Mouse (Mus musculus): ENCODE results near the gene Pygo1. TPM values are rescaled to one million over a fixed set of nuclear protein-coding genes. Genes with fewer than 3 reads are reported as not detected.
A peak's percentile ranks its signal among the peaks of the same experiment; 100 is the strongest.

The Pygo1 gene
- total RNA-seq, 2 experiments from 2014 or later = not detected

DNA sequence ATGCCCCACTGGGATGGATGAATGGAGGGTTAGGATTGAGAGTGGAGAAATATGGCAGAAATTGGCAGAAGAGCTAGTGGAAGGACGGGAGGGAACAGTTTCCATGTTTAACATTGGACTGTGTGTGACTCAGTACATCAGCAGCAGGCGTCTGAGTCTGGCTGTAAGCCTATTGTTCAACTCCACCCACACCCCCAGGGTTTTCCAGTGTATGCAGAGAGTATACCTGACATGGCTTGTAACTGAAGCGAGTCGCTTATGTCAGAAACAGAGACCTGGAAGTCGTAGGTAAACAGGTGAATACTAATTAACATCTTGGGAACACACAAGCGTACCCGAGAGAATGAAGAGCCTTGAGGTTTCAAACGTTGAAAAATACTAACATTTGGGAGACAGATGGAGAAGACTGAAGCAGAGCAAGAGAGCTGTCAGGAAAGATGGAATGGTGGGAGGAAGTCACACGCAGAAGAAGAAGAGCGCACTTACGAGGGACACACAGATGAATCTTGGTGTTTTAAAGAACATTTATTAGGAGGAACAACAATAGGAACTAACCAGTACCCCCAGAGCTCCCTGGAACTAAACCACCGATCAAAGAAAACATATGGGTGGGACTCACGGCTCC, 5.8 kb downstream of the Pygo1 start:
- no peak for ATAC-seq (replicated peaks; ENCODE audit: low FRiP score, poor library complexity, severe bottlenecking)

DNA sequence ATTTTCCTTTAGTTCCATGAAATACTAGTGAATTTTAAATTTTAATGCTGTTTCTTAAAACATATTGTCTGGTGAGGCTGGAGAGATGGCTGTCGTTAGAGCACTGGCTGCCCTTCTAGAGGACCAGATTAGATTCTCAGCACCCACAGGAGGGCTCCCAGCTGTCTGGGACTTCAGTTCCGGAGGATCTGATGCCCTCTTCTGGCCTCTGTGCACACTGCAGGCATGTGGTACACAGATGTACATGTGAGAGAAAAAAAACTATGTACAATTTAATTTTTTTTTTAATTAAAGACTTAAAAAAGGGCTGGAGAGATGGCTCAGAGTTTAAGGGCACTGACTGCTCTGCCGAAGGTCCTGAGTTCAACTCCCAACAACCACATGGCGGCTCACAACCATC, 9.9 kb downstream of the Pygo1 start:
- no peak for ATAC-seq (replicated peaks; ENCODE audit: low FRiP score, poor library complexity, severe bottlenecking)

DNA sequence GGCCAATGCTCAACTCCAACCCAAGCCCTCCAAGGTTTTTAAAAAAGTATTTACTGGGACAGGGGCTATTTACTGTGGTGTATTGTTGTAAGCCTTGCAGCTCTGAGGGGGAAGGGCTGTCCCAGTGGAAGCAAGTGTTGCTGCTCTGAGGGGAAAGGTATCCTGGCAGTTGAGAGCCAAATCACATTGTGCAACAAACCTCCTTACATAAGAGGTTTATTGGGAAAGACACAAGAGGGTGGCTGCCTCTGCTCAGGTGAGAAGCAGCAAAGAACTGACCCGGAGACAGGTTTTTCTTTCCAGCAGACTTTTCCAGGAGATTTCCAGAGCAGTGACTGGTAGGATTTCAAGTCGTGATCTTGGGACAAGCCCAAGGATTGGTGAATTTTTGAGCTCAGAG, 10.9 kb downstream of the Pygo1 start:
- no peak for ATAC-seq (replicated peaks; ENCODE audit: low FRiP score, poor library complexity, severe bottlenecking)

DNA sequence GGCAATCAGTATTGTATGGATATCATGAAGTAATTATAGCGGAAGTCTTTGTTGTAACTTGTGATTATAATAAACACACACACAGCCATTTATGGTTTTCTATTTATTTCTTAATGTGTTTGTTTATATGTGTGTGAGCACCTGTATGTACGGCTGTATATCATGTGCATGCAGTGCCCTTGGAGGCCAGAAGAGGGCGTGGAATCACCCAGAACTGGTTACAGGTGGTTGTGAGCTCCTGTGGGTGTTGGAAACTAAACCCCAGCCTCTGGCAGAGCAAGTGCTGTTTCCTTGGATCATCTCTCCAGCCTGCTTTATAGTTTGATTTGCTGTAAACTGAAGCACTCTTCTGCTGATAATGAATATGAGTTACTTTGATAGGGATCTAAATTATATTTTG, 18.0 kb downstream of the Pygo1 start:
- ATAC-seq (replicated peaks; ENCODE audit: low FRiP score, poor library complexity, severe bottlenecking) = no peak

DNA sequence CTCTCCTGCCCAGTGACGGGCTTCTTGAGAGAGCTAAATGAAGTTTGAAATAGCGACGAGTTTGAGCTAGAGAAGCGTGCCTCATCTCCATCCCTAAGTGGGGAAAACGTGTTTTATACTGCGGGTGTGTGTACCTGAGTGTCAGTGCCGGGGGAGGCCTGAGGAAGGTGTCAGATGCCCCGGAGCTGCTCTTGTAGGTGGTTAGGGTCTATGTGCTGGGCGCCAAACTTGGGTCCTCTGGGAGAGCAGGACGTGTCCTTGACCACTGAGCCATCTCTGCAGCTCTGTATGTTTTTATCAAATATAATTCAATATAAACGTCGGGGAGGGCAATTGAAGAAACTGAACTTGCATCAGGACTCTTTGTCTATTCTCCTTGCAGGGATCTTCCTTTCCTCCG, 18.8 kb downstream of the Pygo1 start:
- no peak for ATAC-seq (replicated peaks; ENCODE audit: low FRiP score, poor library complexity, severe bottlenecking)

DNA sequence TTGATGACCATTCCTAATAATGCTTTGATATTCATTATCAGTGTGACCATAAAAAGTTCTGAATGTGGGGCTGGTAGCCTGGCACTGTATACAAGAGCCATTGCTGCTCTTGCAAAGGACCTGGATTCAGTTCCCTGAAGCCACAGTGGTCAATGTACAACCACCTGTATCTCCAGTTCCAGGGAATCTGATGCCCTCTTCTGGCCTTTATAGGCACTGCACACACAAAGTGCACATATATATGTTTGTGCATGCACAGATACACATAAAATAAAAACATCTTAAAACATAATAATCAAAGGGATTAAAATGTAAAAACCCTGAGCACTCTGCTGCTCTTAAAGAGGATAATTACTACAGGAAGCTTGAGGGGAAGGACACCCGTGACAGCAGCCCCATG, 21.6 kb downstream of the Pygo1 start:
- ATAC-seq (replicated peaks; ENCODE audit: low FRiP score, poor library complexity, severe bottlenecking) = no peak

DNA sequence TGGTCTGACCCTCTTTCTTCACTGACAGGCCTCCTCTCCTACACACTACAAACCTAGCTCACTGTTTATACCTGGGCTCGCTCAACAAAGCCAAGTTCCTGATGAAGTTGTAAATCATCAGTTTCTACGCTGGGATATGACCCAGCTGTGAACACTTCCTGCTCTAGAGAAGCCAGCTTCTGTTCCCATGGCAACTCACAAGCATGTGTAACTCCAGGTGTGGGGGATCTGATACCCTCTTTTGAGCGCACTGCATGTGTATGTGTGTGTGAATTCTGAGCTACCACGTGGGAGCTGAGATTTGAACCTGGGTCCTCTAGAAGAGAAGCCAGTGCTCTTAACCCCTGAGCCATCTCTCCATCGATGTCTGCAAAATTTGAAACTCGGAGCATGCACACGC, 24.1 kb downstream of the Pygo1 start:
- no peak for ATAC-seq (replicated peaks; ENCODE audit: low FRiP score, poor library complexity, severe bottlenecking)

DNA sequence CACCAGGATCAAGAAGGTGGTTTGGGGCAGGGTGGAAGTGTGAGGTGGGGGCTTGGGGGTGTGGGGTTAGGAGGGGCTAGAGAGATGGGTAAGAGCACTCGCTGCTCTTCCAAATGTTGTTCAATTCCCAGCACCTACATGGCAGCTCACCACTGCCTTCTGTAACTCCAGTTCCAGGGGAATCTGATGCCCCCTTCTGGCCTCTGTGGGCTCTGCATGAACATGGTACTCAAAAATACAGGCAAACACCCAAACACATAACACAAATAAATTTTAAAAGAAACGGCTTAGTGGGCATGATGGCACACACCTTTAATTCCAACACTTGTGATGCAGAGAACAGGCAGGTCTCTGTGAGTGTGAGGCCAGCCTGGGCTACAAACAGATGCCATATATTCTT, 29.3 kb downstream of the Pygo1 start:
- no peak for ATAC-seq (replicated peaks; ENCODE audit: low FRiP score, poor library complexity, severe bottlenecking)

DNA sequence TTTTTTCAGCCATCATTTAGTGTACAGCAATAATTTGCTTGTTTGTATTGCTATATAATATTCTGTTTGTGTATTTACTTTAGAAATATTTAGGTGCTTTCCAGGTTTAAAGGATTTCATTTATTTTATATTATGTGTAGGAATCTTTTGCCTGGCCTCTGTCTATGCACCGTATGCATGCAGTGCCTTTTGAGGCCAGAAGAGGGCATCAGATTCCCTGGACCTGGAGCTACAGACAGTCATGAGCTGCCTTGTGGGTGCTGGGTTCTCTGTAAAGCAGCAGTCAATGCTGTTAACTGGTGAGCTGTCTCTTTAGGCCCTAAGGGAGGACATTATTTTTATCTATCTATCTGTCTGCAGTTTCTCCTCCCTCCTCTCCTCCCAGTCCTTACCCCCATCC, 30.1 kb downstream of the Pygo1 start:
- peak; percentile 72 for ATAC-seq (replicated peaks; ENCODE audit: low FRiP score, poor library complexity, severe bottlenecking)

DNA sequence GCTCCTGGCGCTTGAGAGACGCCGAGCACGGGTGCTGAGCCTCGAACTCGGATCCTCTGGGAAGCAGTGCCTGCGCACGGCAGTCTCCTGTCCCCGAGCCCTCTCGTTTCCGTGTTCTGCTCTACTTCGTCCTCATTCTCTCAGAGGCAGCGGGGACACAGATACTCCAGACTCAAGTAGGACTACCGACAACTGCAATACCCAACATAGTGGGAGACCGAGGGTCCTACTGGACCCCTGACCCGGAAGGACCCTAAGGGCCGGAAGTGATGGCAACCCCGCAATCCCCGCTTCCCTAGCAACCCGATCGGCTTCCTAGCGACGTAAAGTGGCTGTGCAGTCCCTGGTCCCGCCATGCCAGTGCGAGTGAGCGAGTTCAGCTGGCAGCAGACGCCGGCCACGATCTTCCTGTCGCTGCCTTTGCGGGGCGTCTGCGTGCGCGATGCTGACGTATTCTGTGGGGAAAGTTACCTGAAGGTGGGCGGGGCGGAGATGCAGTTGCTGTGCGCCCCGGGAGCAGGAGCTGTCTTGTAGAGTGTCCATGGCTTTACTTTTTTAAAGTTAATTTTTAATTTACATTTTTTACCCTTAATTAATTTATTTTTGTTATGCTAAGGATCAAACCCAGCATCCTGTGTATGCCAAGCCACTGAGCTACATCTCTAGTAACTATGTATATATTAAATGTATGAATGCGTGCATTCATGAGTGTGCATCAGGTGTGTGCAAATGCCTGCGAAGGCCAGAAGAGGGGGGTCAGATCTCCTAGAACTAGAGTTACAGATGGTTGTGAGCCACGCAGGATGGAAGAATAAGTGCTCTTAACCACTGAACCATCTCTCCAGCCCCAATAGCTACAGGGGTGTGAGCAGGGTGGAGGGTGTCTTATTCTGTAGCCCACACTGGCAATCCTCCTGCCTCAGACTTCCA, 33.3 kb downstream of the Pygo1 start, which contains the start of the genes Dyx1c1 and Gm44503:
TSS of gene Dyx1c1 (plus strand) at position 265 of the 930 bp plus-strand sequence.
TSS of gene Gm44503 (plus strand) at position 332 of the 930 bp plus-strand sequence.
- no peak; the same call in 1 of the 2 replicates for ATAC-seq (replicated peaks; ENCODE audit: low FRiP score, poor library complexity, severe bottlenecking)

DNA sequence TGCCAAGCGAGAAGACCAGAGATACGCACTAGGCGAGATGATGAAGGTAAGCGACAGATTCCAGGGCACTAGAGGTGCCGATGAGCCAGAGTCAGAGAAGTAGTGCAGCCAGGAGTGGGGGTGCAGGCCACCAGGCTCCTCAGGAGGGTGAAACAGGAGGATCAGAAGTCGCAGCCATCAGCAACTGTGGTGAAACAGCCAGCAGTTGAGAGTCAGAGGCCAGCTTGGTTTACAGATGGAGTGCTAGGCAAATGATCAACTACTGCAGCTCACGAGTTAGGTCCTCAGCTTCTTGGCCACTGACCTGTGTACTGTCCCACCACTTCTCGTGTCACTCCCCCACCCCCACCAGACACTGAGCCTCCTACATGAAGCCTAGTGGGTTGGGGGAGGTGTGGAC, 35.9 kb downstream of the Pygo1 start:
- ATAC-seq (replicated peaks; ENCODE audit: low FRiP score, poor library complexity, severe bottlenecking) = no peak

DNA sequence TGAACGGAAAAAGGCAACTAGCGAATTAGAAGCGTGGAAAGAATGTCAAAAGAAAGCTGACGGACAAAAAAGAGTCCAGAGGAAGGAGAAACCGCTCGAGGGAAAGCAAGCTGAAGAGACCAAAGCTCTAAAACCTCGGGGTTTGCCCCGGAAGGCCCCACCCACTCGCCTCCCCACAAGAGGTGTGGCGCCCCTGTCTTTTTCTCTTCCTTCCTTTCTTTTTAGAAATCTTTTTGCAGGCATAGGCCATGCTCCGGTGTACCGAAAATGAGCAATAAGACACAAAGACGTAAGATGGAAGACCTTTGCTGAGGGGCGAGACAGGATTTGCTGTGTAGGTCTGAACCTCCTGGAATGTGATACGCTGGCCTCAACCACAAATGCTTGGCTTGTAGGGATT, 36.5 kb downstream of the Pygo1 start:
- no peak for ATAC-seq (replicated peaks; ENCODE audit: low FRiP score, poor library complexity, severe bottlenecking)

DNA sequence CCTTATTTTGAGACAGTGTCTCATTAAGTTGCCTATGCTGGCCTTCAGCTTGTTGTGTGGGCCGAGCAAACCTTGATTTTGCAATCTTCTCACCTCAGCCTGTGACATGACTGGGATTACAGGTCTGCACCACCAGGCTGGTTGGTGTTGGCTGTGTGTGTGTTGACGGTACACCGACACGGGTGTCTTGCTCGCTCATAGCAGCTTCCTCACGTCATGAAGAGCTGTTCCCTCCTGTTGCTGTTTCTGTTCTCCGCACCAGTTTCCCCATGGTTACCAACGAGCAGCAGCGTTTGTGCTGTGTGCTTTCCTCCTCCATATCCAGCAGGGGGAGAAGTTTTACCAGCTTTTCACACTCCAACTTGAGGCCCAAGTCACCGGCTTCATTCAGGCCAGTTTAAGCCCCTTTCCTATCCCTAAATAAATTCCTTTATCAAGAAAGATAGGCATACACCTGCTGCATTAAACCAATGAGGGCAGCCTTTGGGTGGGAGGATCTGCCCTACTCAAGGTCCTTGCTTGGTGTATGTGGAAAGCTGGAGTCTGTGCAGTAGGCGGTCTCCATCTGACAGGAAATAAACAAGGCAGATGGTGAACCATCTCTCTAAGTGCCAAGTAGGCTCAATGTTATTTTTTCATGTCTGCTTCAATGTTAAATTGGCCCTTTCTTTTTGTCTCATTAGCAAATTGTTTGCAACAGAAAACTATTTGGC, 43.1 kb downstream of the Pygo1 start:
- no peak for ATAC-seq (replicated peaks; ENCODE audit: low FRiP score, poor library complexity, severe bottlenecking)

DNA sequence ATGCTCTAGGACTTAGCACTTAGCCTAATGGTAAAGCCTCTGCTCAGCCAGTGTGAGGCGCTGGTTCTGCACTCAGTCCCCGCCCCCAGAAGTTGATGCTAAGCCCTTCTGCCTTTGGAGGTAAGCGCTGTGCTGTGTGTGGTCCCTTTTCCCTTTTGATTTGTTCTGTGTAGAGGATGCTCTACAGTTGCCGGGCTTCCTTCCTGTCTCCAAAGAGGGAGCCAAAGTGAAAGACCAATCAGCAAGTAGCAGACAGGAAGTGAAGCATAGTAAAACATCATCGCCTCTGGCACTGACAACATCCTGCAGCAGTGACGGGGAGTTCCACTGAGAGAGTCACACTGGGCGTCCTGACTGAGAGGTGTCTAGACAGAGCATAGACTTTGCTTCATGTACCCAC, 44.4 kb downstream of the Pygo1 start:
- no peak for ATAC-seq (replicated peaks; ENCODE audit: low FRiP score, poor library complexity, severe bottlenecking)

DNA sequence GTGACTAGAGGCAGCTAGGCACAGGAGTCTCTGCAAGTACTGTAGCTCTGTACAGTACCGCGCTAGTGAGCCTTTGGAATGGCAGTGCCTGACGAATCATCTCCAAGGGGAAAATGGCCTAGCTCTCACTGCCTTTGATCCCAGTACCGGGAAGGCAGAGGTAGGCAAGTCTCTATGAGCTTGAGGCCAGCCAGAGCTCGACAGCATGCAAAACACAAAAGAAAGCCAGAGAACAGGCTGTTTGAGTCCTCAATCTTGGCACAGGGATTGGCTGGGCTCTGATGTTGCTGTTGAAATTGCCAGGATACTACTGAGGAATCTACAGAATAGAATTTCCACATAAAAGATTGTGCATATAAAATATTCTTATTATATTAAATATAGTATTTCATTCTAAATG, 47.0 kb downstream of the Pygo1 start:
- ATAC-seq (replicated peaks; ENCODE audit: low FRiP score, poor library complexity, severe bottlenecking) = no peak

DNA sequence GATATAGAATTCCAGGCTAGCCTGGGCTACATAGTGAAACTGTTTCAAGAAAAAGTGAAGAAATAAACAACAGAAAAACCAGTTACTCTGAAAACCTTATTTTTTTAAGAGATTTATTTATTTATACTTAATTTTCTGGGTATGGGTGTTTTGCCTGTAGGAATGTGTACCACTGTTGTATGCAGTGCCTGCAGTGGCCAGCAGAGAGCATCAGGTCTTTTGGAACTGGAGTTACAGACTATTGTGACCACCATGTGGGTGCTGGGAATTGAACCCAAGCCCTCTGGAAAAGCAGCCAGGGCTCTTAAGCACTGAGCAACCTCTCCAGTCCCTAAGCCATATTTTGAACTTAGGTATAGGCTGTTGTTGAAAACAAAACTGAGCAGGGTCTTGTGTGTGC, 47.5 kb downstream of the Pygo1 start:
- ATAC-seq (replicated peaks; ENCODE audit: low FRiP score, poor library complexity, severe bottlenecking) = no peak

DNA sequence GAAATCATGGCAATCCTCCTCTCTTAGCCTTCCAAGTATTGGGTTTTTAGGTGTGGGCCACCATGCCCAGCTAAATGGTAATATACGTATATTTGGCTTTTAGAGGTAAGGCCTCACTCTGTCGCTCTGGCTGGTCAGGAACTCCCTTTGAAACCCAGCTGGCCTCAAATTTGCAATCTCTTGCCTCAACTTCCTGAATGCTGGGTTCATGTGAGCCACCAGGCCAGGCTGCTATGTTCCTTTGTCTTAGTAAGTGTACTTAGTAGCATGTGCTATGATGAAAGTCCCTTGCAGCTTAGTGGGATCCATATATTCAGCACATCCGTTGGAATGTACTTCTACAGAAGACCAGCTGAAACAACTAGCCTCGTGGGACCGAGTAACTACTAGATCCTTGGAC, 49.3 kb downstream of the Pygo1 start:
- no peak for ATAC-seq (replicated peaks; ENCODE audit: low FRiP score, poor library complexity, severe bottlenecking)

DNA sequence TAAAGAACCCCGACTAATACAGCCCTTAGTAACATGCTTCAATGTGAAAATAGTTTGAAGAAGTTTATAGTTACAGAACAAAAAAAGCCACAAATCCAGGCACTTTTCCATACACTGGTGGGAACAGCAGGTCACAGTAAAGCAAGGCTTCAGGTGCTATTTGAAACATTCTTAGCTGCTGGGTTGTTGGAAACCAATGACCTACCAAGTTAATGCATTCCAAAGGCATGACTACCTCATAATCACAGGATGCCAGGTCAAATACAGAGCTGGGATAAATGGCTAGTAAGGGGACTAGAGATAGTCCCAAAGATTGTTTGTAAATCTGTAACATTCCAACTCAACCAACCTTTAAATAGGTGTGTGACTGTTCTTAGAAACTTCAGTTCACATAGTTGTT, 49.8 kb downstream of the Pygo1 start:
- ATAC-seq (replicated peaks; ENCODE audit: low FRiP score, poor library complexity, severe bottlenecking) = no peak

DNA sequence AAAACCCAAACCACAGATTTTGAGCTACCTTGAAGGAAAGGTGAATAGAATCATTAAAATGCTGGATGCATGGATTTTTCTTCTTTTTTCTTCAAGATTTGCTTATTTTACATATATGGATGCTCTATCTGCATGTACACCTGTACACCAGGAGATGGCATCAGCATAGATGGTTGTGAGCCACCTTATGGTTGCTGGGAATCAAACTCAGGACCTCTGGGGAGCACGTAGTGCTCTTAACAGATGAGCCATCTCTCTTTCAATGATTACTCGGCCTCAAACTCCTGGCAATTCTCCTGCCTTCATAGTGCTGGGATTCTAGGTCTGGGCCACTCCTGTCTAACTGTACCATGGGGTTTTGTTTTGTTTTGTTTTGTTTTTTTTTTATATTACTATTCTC, 57.6 kb downstream of the Pygo1 start:
- ATAC-seq (replicated peaks; ENCODE audit: low FRiP score, poor library complexity, severe bottlenecking) = no peak
